Mouse (Mus musculus) hindbrain, embryonic 16.5 days (tissue): ENCODE results near the gene Fam199x. TPM values are rescaled to one million over a fixed set of nuclear protein-coding genes. Genes with fewer than 3 reads are reported as not detected.
A peak's percentile ranks its signal among the peaks of the same experiment; 100 is the strongest.

Experiments
- ATAC-seq: fragments of 200-750 bp; cut with Nextera tagmentation; 2 replicates; pipeline ENCODE4 v1.8.0; 2017; ENCODE audit warnings: moderate TSS enrichment, moderate library complexity
- H3K27ac ChIP-seq: fragments of 300-500 bp; sonication (generic); 2 replicates; pipeline ENCODE4 v1.5.1; 2014; ENCODE audit warnings: low read depth, mild to moderate bottlenecking, control low read depth, low read length, moderate library complexity
- H3K27me3 ChIP-seq: fragments of 300-500 bp; sonication (generic); replicated peaks from 2 replicates; pipeline ENCODE4 v1.6.1; 2014; ENCODE audit warnings: low read length; ENCODE audit not compliant: control insufficient read depth, insufficient read depth
- H3K36me3 ChIP-seq: fragments of 300-500 bp; sonication (generic); 2 replicates; pipeline ENCODE4 v1.6.1; 2014; ENCODE audit warnings: mild to moderate bottlenecking, low read length, moderate library complexity, mixed read lengths; ENCODE audit not compliant: control insufficient read depth, insufficient read depth
- H3K4me1 ChIP-seq: fragments of 300-500 bp; sonication (generic); 2 replicates; pipeline ENCODE4 v1.6.1; 2014; ENCODE audit warnings: low read depth, low read length; ENCODE audit not compliant: control insufficient read depth, insufficient read depth
- H3K4me2 ChIP-seq: fragments of 300-500 bp; sonication (generic); 2 replicates; pipeline ENCODE4 v1.6.1; 2014; ENCODE audit warnings: mild to moderate bottlenecking, low read length, control low read depth, moderate library complexity
- H3K4me3 ChIP-seq: fragments of 300-500 bp; sonication (generic); 2 replicates; pipeline ENCODE4 v1.5.1; 2014; ENCODE audit warnings: mild to moderate bottlenecking, low read length, control low read depth, moderate library complexity
- H3K9ac ChIP-seq: fragments of 300-500 bp; sonication (generic); 2 replicates; pipeline ENCODE4 v1.6.1; 2014; ENCODE audit warnings: low read depth, mild to moderate bottlenecking, control low read depth, low read length, moderate library complexity
- H3K9me3 ChIP-seq: fragments of 300-500 bp; sonication (generic); 2 replicates; pipeline ENCODE4 v1.6.1; 2014; ENCODE audit warnings: mild to moderate bottlenecking, low read length, moderate library complexity; ENCODE audit not compliant: control insufficient read depth
- WGBS: fragments of 180-500 bp; shearing (Covaris S2); extraction: QIAGEN DNeasy Blood & Tissue Kit; methylation state at CpG from one replicate; pipeline ENCODE4 v1.1.7; 2014; 5-methylcytosine and 5-hydroxymethylcytosine counted together
- polyA plus RNA-seq: library from polyadenylated mRNA; unstranded; fragments of >200 nt; fragmentation: Nextera tagmentation; extraction: Ambion mirVana; gene quantifications from 2 replicates; pipeline ENCODE4 v1.2.1, GENCODE M21; 2015

Fam199x gene
- polyA plus RNA-seq, 1 experiment from 2014 or later, result 6.9 TPM

- Histone ChIP-seq H3K27ac (peak overlapping the region; percentile 94), H3K27me3 (no peaks in the 10 kb centered on the region), H3K4me3 (peak overlapping the region; percentile 57), H3K4me2 (peak overlapping the region; percentile 58), H3K9ac (peak overlapping the region; percentile 73; the same call in 1 of the 2 replicates), H3K36me3 (no peaks in the 10 kb centered on the region), H3K9me3 (no peaks in the 10 kb centered on the region), H3K4me1 (0 out of 2 replicates have a peak, but pooled peaks cover 2% of the 10 kb centered on the region)
- peak; percentile 63 for ATAC-seq
- 46% methylated on average over 7 of the region's 7 CpGs for WGBS
Measured at GRCm38 (mm10) chrX:137038502-137038901, 10.9 kb upstream of the Fam199x start.

GRCm38 (mm10) chrX:137049060-137049424, 352 bp upstream of the Fam199x start:
- peak overlapping the region; percentile 73 for H3K9ac ChIP-seq
- H3K27me3 ChIP-seq, result no peaks in the 10 kb centered on the region
- H3K4me3 ChIP-seq, result peak overlapping the region; percentile 68
- H3K27ac ChIP-seq, result no peak overlapping the region; the same call in 1 of the 2 replicates
- H3K36me3 ChIP-seq, result no peaks in the 10 kb centered on the region
- ATAC-seq, result no peak
- H3K9me3 ChIP-seq, result no peaks in the 10 kb centered on the region
- no peaks in the 10 kb centered on the region; the same call in 1 of the 2 replicates for H3K4me1 ChIP-seq
- H3K4me2 ChIP-seq, result peak overlapping the region; percentile 63
- 24% methylated on average over 10 of the region's 11 CpGs for WGBS

DNA sequence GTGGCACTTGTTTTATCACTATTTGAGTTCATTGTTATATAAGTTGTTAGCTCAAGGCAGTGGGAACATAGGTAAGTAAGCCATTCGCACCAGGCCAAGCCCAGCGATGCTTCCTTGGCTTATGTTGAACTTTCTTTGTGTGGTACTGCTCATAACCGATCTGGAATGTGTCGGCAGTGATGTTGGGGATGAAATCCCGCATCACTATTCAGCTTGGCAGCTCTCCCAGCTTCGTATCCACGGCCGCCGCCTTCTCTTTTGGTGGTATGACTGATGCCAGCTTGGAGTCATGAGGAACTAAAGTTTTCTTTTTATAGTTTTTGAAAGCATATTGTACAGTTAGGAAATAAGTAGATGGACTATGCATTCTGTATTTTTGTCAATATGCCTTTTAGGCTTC, 13.8 kb downstream of the Fam199x start:
- Histone ChIP-seq H3K36me3 (no peaks in the 10 kb centered on the region), H3K9ac (no peak overlapping the region), H3K9me3 (no peaks in the 10 kb centered on the region), H3K4me3 (no peak overlapping the region), H3K4me1 (no peaks in the 10 kb centered on the region), H3K4me2 (no peak overlapping the region), H3K27ac (no peak overlapping the region), H3K27me3 (no peaks in the 10 kb centered on the region)
- 69% methylated on average over 9 of the region's 9 CpGs for WGBS
- ATAC-seq, result no peak

DNA sequence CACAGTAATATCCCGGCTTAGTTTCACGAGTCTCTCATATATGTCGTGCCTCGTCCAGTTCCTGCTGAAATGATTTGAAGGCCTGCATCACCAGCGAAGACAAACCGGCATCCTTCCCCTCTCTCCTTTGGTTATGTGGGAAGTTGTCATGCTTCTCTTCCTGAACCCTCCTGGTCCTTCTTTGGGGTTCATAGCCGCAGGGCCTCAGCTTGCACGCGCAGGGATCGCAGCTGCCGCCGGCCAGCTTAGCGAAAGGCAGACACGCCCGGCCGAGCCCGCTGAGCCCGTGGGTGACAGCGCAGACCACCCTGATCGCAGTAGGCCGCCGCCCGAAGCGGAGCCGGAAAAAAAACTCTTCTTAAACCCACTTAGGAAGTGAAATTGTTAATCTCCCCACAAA, 55.1 kb downstream of the Fam199x start:
- ATAC-seq, result no peak

GRCm38 (mm10) chrX:137106498-137106897, 57.1 kb downstream of the Fam199x start:
- Histone ChIP-seq H3K4me2 (no peak overlapping the region), H3K27me3 (peaks cover 22% of the 10 kb centered on the region), H3K9me3 (no peaks in the 10 kb centered on the region), H3K9ac (no peak overlapping the region), H3K4me3 (no peak overlapping the region), H3K36me3 (no peaks in the 10 kb centered on the region), H3K4me1 (no peaks in the 10 kb centered on the region), H3K27ac (no peak overlapping the region)
- WGBS, result 20% methylated on average over 12 of the region's 13 CpGs
- ATAC-seq, result no peak

More for the DNA sequence above, 55.1 kb downstream of the Fam199x start:
- Histone ChIP-seq H3K4me2 (no peak overlapping the region), H3K4me3 (no peak overlapping the region), H3K27me3 (peaks cover 25% of the 10 kb centered on the region), H3K4me1 (no peaks in the 10 kb centered on the region), H3K27ac (no peak overlapping the region), H3K9ac (no peak overlapping the region), H3K36me3 (no peaks in the 10 kb centered on the region), H3K9me3 (no peaks in the 10 kb centered on the region)
- 11% methylated on average over 25 of the region's 25 CpGs for WGBS

GRCm38 (mm10) chrX:137118097-137118746, 68.8 kb downstream of the Fam199x start:
- Histone ChIP-seq H3K4me2 (peak overlapping the region; percentile 30; the same call in 1 of the 2 replicates), H3K9me3 (no peaks in the 10 kb centered on the region), H3K4me1 (no peaks in the 10 kb centered on the region), H3K27me3 (peaks cover 37% of the 10 kb centered on the region), H3K9ac (no peak overlapping the region), H3K4me3 (no peak overlapping the region), H3K27ac (no peak overlapping the region), H3K36me3 (no peaks in the 10 kb centered on the region)
- 16% methylated on average over 33 of the region's 40 CpGs for WGBS
- peak; percentile 76 for ATAC-seq

DNA sequence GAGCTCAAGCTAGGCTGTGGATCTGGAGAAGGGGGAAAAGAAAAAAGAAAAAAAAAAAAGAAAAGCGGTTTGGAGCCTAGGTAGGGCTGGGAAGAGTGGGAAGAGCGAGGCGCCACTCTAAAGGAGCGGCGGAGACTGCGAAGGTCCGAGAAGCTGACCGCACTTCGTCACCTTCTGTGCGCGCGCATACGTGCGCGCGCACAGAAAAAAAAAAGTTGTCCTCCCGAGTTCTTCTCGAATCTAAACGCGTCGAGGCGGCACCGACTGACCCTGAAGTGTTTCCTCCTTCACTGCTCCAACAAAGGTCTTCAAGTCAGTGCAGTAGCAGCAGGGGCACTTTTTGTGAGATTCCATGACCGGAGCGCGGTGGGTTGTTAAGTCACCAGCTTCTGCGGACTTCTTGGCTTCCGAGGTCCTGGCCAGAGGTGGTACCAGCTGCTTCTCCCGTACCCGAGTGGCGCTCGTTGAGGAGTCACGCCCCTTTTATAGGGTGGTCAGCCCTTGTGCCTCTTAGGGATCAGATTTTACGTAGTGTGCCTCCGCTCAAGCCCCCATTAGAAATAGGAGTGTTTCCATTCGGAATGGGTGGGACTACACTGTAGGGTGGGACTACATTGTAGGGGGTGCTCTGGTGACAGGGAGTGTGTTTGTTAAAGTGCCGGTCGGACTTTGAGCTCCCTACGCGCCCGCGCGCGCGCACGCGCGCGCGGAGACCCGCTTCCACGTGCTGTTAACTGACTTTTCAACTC, 70.5 kb downstream of the Fam199x start:
- WGBS, result 24% methylated on average over 52 of the region's 52 CpGs

DNA sequence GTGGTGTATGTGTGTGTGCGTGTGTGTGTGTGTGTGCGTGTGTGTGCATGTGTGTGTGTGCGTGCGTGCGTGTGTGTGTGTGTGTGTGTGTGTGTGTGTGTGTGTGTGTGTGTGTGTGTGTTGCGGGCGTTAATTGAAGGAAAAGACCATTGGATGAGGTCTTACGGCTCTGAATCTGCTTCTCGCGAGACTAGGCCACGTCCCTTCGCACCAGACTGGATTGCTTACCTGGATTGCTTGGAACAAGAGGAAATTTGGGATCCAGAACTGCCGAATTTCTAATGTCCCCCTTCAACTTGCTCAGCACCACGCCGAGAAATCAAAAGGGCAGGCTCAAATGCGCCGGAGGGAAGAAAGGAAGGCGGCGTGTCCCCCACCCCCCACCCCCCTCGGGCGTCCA, 72.3 kb downstream of the Fam199x start, which contains the start of gene Esx1:
TSS of gene Esx1 (minus strand) at position 366 of the 400 bp plus-strand sequence.
- Histone ChIP-seq H3K27me3 (peaks cover 34% of the 10 kb centered on the region), H3K9ac (no peak within 1 kb of the TSS), H3K4me3 (no peak within 1 kb of the TSS), H3K4me1 (no peaks in the 10 kb centered on the region), H3K4me2 (no peak within 1 kb of the TSS), H3K9me3 (no peaks in the 10 kb centered on the region), H3K27ac (no peak within 1 kb of the TSS), H3K36me3 (no peaks in the 10 kb centered on the region)
- ATAC-seq, result no peak
- WGBS, result 26% methylated on average over 15 of the region's 21 CpGs

More for the DNA sequence above, 70.5 kb downstream of the Fam199x start:
- Histone ChIP-seq H3K9me3 (no peaks in the 10 kb centered on the region), H3K4me3 (peak overlapping the region; percentile 2; the same call in 1 of the 2 replicates), H3K27ac (no peak overlapping the region), H3K36me3 (no peaks in the 10 kb centered on the region), H3K9ac (no peak overlapping the region), H3K4me1 (no peaks in the 10 kb centered on the region), H3K27me3 (peaks cover 34% of the 10 kb centered on the region), H3K4me2 (peak overlapping the region; percentile 25)
- no peak for ATAC-seq

- no peak for ATAC-seq
- Histone ChIP-seq H3K36me3 (no peaks in the 10 kb centered on the region), H3K9me3 (no peaks in the 10 kb centered on the region), H3K27me3 (peaks cover 24% of the 10 kb centered on the region), H3K27ac (no peak overlapping the region), H3K4me3 (no peak overlapping the region), H3K4me2 (no peak overlapping the region), H3K4me1 (no peaks in the 10 kb centered on the region), H3K9ac (no peak overlapping the region)
- 15% methylated on average over 17 of the region's 17 CpGs for WGBS
Measured at GRCm38 (mm10) chrX:137127542-137127941, 78.1 kb downstream of the Fam199x start.
